Mouse (Mus musculus) kidney, adult 9 months (tissue): ENCODE data around the gene Ddx41.
"Not testable (repeated sequence)": the region's sequence is repeated elsewhere in the genome, so short reads cannot be mapped to it uniquely, and the experiment has no call there.

Experiments used
- DNase-seq: peaks from one replicate; pipeline ENCODE4 v3.0.0; 2022

Gene Ddx41

DNA sequence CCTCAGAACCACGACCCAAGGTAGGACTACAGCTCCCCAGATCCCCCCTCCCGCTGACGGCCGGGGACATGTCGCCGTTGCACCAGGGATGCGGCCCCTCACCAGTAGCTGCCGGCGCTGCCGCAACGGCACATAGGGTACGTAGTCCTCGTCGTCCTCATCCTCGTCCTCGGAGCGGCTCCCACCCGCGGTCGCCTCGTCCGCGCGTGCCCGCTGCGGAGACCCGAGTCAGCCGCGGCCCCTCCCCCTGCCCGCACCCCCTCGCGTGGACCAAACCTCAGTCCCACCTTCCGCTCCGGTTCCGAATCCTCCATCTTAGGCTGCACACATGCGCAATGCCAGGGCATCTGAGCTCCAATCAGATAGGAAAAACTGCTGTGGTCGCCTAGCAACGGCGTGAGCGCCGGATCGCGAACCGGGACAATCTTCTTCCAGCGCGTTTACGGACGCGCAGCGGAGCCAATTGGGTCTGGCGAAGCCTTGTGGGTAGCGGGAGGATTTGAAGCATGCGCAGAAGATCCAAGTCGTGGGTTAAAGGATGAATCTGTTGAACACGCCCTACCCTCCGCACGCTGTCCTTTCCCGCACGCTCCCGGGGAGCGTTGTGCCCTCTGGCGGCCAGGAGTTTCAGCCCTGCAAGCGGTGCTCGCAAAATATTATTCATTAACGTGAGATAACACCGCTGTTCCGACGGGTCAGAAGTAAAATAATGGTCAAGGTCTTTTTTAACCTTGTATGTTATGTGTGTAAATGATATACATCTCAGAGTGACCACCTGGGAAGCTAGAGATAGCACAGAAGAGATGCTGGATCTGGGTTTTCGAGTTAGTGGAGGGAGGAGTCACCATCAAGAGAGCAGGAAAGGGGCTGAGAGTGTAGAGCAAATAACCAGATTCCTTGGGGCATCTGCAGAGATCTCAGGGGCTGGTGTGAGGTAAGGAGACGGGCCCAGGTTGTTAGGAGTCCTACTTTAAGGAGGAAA lies at the start of gene Ddx41:
Gene Ddx41 (minus strand): TSS at position 465 of the 982 bp plus-strand sequence.
- peak; percentile 100 for DNase-seq

- no peak for DNase-seq
Measured at GRCm38 (mm10) chr13:55578086-55578485, 41.6 kb upstream of the Ddx41 start.

DNA sequence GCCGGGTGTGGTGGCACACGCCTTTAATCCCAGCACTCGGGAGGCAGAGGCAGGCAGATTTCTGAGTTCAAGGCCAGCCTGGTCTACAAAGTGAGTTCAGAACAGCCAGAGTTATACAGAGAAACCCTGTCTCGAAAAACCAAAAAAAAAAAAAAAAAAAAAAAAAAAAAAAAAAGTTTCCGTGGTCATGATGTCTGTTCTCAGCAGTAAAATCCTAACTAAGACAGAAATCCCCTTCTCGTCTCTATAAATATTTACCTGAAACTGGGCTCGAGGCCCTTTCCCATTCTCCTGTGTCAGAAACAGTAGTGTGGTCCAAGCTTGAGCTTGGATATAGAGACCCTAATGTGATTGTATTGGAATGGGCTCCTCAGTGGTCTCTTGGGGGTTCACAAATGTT lies 40.4 kb upstream of the Ddx41 start:
- DNase-seq = not testable (repeated sequence)

GRCm38 (mm10) chr13:55575932-55576331 lies 39.5 kb upstream of the Ddx41 start:
- DNase-seq = no peak

GRCm38 (mm10) chr13:55574321-55574720 lies 37.9 kb upstream of the Ddx41 start:
- DNase-seq = no peak

DNA sequence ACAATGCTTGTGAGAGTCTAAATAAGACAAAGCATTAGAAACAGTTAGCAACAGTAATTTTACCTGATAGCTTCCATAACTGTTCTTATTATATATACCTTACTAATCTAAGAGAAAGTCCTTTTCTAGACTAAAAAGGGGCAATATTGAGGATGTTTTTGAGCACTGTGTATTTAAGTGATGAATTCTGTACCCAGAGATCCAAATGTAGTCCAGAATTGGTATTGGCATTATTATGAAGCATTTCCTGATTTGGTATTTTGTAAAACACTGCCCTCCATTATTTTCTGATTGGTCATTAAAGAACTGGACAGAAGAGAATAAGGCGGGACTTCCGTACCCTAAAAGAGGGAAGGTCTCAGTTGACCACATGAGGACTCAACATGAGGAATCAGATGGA lies 37.0 kb upstream of the Ddx41 start, which contains the start of gene Tmed9:
Gene Tmed9 (plus strand): TSS at position 301 of the 400 bp plus-strand sequence.
- DNase-seq = no peak

DNA sequence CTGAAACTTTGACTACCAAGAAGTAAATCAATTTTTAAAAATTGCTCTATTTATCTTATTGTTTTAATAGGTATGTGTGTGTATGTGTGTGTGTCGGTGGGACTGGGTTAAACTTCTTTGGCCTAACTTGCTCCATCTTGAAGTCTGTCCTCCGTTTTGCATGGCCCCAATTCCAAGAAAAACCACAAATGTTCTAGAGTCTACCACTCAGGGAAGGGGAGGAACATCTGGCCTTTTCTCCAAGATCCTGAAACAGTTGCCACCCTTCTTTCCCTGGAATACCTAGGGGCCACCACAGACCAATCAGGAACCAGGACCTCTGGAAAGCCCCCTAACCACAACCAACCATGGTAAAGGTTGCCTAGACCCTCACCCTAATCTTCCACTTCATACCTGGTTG lies 35.5 kb upstream of the Ddx41 start:
- DNase-seq = no peak

DNA sequence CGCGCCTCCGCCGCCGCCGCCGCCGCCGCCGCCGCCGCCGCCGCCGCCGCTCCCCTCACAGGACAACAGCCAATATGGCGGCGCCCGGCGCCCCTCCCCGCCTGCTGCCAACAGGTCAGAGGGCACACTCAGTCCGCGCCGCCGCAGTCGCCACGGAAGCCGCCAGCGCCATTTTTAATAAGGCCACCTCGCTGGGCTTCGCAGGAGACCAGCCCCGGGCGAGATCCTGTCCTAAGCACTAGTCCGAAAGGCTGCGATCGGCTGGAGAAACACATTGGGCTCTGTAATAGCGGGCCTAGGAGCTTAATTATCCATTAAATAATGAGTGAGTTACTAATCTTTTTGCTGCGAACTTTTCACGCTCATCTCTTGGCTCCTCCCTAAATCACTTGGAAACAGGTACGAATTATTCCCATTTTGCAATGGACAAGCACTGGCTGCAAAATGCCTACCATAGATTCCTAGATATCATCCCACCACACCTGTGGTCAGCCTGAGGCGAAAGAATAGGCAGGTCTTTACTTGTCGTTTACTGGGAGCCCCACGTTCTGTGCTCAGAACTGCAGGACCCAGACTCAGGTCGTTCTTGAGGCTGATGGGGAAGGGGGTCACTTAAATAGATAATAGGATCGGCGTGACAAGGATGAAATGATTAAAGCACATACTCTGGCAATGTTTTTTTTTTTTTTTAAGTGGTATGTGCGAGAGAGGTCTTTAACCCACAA lies 34.7 kb upstream of the Ddx41 start, which contains the start of gene Fam193b:
Gene Fam193b (minus strand): TSS at position 94 of the 725 bp plus-strand sequence.
- DNase-seq = peak; percentile 96

DNA sequence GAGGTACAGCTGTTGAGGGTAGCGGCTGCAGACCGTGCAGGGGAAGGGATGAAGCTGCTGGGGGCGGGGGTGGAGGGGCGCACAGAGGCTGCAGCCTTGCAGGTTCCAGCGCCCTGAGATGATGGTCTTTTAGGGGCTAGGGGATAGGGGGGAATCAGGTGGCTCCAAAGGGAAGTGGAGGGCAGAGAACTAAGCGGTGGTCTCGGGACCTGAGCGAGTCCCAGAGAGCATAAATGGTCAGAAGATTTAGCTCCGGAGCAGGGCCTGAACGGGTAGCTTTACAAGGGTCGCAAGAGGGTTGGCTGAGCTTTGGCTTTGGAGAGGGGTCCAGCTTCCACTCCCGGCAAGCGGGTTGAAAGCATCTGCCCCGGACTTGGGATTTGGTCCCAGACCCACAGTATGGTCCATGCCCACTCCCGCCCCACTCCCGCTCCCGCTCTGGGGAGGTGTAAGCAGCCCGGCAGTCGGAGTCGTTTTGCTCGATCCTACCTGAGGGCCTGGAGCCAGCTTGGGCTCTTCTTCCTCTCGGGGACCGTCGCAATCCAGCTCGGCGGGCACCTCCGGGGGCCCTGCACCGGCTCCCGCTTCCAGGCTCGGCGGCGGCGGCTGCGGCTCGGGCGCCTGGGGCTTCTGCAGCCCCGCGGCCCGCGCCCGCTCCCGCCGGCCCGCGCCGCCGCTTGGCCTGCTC lies 34.0 kb upstream of the Ddx41 start:
- peak; percentile 26 for DNase-seq

- no peak for DNase-seq
Measured at GRCm38 (mm10) chr13:55569726-55570285, 33.3 kb upstream of the Ddx41 start.

DNA sequence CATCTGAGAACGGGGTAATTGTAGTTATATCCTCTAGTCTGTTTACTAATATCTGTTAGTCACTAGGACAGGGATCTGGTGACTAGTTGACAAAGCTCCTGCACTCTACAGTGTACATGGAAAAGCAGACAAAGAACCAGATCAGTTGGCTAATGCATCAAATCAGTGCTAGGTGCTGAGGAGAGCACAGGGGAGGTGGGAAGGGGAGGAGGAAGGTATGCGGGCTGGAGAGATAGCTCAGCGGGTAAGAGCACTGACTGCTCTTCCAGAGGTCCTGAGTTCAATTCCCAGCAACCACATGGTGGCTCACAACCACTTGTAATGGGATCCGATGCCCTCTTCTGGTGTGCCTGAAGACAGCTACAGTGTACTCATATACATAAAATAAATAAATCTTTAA lies 32.1 kb upstream of the Ddx41 start:
- not testable (repeated sequence) for DNase-seq

- no peak for DNase-seq
Measured at GRCm38 (mm10) chr13:55567949-55568348, 31.5 kb upstream of the Ddx41 start.

DNA sequence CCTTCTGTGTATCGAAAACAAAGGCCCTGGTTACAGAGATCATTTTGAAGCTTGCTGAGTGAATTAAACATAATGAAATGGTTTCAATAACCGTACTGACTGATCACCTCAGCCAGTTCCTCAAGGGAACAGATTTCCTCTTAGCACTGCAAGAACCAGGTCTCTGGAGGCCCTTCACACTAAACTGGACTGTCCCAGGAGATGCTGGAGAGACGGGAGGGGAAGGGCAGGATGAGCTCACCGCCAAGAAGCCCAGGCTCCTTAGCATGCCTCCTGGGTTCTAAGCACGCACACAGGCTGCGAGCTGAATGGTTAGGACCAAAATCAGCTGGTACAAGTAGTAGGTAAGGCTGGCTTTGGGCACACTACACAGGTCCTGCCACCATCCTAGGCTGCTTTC lies 30.5 kb upstream of the Ddx41 start:
- no peak for DNase-seq

DNA sequence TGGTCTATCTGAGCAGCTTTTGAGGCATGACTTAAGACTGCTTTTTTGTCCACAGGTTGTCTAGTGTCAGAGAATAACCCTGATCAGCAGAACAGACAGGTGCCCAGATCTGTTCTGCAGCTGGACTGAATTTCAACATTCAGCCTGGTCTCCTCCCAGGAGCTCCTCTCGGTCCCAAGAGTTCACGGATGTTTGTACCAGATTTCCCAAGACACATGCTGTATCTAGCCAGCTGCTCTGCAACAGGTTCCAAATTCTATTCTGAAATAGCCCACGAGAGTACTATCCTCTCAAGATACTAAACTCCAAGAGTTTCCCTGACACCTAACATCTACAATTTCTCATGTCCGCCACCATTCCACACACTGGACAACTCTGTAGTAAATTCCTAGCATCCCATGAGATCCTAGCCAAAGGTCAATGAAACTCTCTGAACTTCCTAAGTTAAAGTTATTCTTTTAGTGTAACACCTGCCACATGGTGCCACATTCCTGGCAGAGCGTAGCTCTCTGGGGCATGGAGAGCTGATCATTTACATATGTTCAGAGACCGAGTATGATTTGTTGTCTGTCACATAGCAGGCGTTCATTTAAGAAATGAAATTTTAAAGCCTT lies 26.9 kb upstream of the Ddx41 start:
- DNase-seq = peak; percentile 36

GRCm38 (mm10) chr13:55557499-55557898 lies 21.0 kb upstream of the Ddx41 start:
- no peak for DNase-seq

- DNase-seq = no peak
Measured at GRCm38 (mm10) chr13:55555921-55556320, 19.5 kb upstream of the Ddx41 start.

DNA sequence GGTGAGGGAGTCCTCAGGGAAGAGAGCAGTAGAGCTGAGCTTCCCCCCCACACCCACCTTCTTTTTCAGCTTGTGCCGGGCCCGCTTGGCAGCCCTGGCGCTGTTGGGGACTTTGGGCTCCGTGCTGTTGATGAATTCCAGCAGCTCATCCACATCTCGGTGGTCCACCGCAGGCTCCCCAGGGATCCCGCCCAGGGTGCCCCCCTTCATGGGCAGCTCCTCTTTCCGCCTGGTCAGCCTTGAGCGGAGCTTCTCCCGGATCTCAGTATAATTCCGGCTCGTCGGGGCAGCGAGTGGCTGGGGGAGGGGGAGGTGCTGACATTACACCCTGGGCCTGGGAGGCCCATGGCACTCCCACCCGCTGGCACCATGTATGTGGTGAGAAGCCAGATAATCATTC lies 12.6 kb upstream of the Ddx41 start:
- no peak for DNase-seq

- no peak for DNase-seq
Measured at GRCm38 (mm10) chr13:55548426-55548825, 12.0 kb upstream of the Ddx41 start.

GRCm38 (mm10) chr13:55547916-55548315 lies 11.5 kb upstream of the Ddx41 start:
- DNase-seq = no peak

DNA sequence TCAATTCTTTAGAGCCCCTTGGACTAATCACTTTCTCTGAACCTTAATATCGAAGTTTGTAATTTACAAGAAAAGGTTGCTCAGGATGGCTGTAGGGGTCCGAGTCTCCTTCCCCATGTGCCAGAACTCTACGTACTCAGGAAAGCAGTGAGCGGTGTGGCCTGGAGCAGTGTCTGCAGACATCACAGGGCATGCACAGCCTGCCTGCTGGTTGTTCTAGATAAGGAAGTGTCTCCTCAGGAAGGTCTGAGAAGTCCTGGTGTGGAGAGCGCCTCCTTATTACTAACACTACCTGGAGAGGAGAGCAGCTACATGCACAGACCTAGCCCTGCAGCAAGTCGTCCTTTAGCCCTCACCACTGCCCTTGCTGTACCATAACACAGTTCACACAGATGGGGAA lies 8.3 kb upstream of the Ddx41 start:
- DNase-seq = no peak

DNA sequence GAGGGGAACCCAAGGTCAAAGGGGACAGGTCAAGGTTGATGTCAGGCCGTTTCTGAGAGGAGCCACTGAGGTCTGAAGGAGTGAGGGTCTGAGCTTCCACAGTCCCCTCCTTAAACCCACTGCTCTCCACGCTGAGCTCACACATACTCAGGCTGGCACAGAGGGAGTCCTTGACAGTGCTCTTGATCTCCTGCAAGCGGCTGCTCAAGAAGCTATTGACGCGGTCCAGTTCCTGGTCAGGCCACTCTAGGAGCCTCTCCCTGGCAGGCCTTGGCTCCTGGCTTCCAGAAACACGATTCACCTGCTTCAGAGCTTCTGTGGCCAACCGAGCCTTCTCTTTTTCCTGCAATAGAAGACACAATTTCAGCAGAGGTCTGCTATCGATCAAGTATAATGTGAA lies 7.0 kb upstream of the Ddx41 start:
- no peak for DNase-seq

DNA sequence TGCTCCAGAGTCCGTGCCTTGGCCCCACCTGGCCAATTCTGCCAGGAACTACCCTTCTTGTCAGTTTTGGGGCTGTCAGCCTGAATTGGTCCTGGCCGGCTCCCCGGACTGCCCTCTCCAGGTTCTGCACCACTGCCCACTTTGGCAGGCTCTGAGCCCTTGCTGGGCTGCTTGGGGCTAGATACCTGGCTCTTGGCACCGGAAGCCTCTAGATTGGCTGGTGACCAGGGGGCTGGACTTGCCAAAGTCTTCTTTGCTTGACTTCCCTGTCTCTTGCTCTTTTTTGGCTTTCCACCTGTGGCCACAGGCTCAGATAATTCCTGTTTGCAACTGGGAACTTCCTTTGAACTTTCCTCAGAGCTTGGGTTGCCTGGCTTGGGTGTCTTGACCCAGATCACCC lies 6.4 kb upstream of the Ddx41 start:
- peak; percentile 98 for DNase-seq
